Comparison of ENCODE assay signal across 13 mouse cellular contexts in genomic region chr11:46095477-46096264, GRCm38 (mm10). TPM values are rescaled to one million over a fixed set of nuclear protein-coding genes. Genes with fewer than 3 reads are reported as not detected.
DNase-seq lines count a peak whose midpoint lies in the region; ATAC-seq lines count a peak whose summit lies in the region.
"Had no signal": no experiment of that assay in that cellular context is flagged by ENCODE, and none has a peak within 500 bp of the region (broad histone marks: within the 10 kb centered on the region; RNA-seq: fewer than 3 reads in every experiment).

No protein-coding gene starts in this region.

- no peak for DNase-seq in intestine, embryonic 14.5 days (ENCODE audit: low spot score)
- DNase-seq in embryonic facial prominence, embryonic 10.5 days (ENCODE audit: low spot score), result peak; percentile 32
- DNase-seq in gastrocnemius, postnatal 14 days, result peak; percentile 73
- DNase-seq in left cerebral cortex, postnatal 10 days (ENCODE audit: extremely low spot score in 1 of 2, low spot score in 2 of 2), result no peak
- no peak for DNase-seq in layer of hippocampus, adult 9-11 months
- DNase-seq: adrenal gland, postnatal 25 days; kidney, adult 18-20 months; liver; spleen, adult 18-20 months; thymus, postnatal 36 days had no signal

- no peak overlapping the region for H3K4me3 ChIP-seq in intestine, embryonic 14.5 days (ENCODE audit: low read depth, low read length)
- no peak overlapping the region for H3K4me3 ChIP-seq in intestine, embryonic 15.5 days (replicated peaks)
- no peak overlapping the region for H3K4me3 ChIP-seq in embryonic facial prominence, embryonic 10.5 days
- no peak overlapping the region for H3K4me3 ChIP-seq in limb, embryonic 12.5 days (replicated peaks)
- H3K4me3 ChIP-seq: midbrain, embryonic 12.5 days had no signal

- peaks cover 8% of the 10 kb centered on the region; the same call in 1 of the 2 replicates for H3K4me1 ChIP-seq in intestine, embryonic 14.5 days (replicated peaks; ENCODE audit: control insufficient read depth, insufficient read depth, low read length)
- H3K4me1 ChIP-seq in intestine, embryonic 15.5 days (replicated peaks), result peaks cover 14% of the 10 kb centered on the region; the same call in 1 of the 2 replicates
- peaks cover 13% of the 10 kb centered on the region for H3K4me1 ChIP-seq in embryonic facial prominence, embryonic 10.5 days
- peaks cover 11% of the 10 kb centered on the region for H3K4me1 ChIP-seq in limb, embryonic 12.5 days (replicated peaks)
- H3K4me1 ChIP-seq: midbrain, embryonic 12.5 days had no signal

- H3K27ac ChIP-seq in intestine, embryonic 14.5 days (ENCODE audit: low read depth), result peak overlapping the region; percentile 36; the same call in 1 of the 2 replicates
- H3K27ac ChIP-seq in intestine, embryonic 15.5 days, result no peak overlapping the region
- no peak overlapping the region; the same call in 1 of the 2 replicates for H3K27ac ChIP-seq in embryonic facial prominence, embryonic 10.5 days (replicated peaks)
- peak overlapping the region; percentile 29; the same call in 1 of the 2 replicates for H3K27ac ChIP-seq in limb, embryonic 12.5 days
- H3K27ac ChIP-seq: midbrain, embryonic 12.5 days had no signal

- intact Hi-C loops in gastrocnemius, postnatal 14 days (cut with DNase I; ENCODE audit: low total_unique reads), result no loop called here
- intact Hi-C loops in left cerebral cortex, postnatal 10 days (cut with DNase I), result no loop called here

- H3K9me3 ChIP-seq in intestine, embryonic 14.5 days (ENCODE audit: control insufficient read depth, low read length), result no peaks in the 10 kb centered on the region
- H3K9me3 ChIP-seq in intestine, embryonic 15.5 days, result no peaks in the 10 kb centered on the region
- H3K9me3 ChIP-seq in embryonic facial prominence, embryonic 10.5 days, result no peaks in the 10 kb centered on the region
- H3K9me3 ChIP-seq in limb, embryonic 12.5 days, result no peaks in the 10 kb centered on the region
- H3K9me3 ChIP-seq: midbrain, embryonic 12.5 days had no signal

- peaks cover 41% of the 10 kb centered on the region for H3K36me3 ChIP-seq in intestine, embryonic 14.5 days (ENCODE audit: control insufficient read depth, insufficient read depth, low read length)
- no peaks in the 10 kb centered on the region; the same call in 1 of the 2 replicates for H3K36me3 ChIP-seq in intestine, embryonic 15.5 days
- peaks cover 42% of the 10 kb centered on the region for H3K36me3 ChIP-seq in embryonic facial prominence, embryonic 10.5 days (replicated peaks)
- H3K36me3 ChIP-seq in limb, embryonic 12.5 days, result peaks cover 45% of the 10 kb centered on the region

- 74% methylated on average over 9 of the region's 9 CpGs for WGBS in intestine, embryonic 14.5 days
- 72% methylated on average over 9 of the region's 9 CpGs for WGBS in intestine, embryonic 15.5 days
- WGBS in embryonic facial prominence, embryonic 10.5 days, result 66% methylated on average over 9 of the region's 9 CpGs
- 70% methylated on average over 9 of the region's 9 CpGs for WGBS in limb, embryonic 12.5 days

- ATAC-seq in intestine, embryonic 14.5 days (replicated peaks; ENCODE audit: low FRiP score, low TSS enrichment, low read depth), result no peak; the same call in 1 of the 2 replicates
- ATAC-seq in intestine, embryonic 15.5 days, result no peak
- no peak for ATAC-seq in limb, embryonic 12.5 days (ENCODE audit: insufficient number of reproducible peaks, insufficient read depth, low FRiP score, low TSS enrichment, low read depth)

- H3K4me2 ChIP-seq in intestine, embryonic 14.5 days (ENCODE audit: low read length), result no peak overlapping the region
- no peak overlapping the region for H3K4me2 ChIP-seq in intestine, embryonic 15.5 days (replicated peaks)
- H3K4me2 ChIP-seq in limb, embryonic 12.5 days, result no peak overlapping the region
- H3K4me2 ChIP-seq: midbrain, embryonic 12.5 days had no signal

- H3K9ac ChIP-seq in intestine, embryonic 14.5 days (ENCODE audit: low read length), result no peak overlapping the region
- H3K9ac ChIP-seq in intestine, embryonic 15.5 days, result no peak overlapping the region
- no peak overlapping the region for H3K9ac ChIP-seq in limb, embryonic 12.5 days (replicated peaks)
- H3K9ac ChIP-seq: midbrain, embryonic 12.5 days had no signal

- H3K27me3 ChIP-seq in intestine, embryonic 14.5 days (replicated peaks; ENCODE audit: control insufficient read depth, insufficient read depth, low read length), result no peaks in the 10 kb centered on the region
- H3K27me3 ChIP-seq in intestine, embryonic 15.5 days (replicated peaks), result no peaks in the 10 kb centered on the region
- H3K27me3 ChIP-seq in embryonic facial prominence, embryonic 10.5 days (replicated peaks; ENCODE audit: low read depth, poor library complexity, severe bottlenecking), result no peaks in the 10 kb centered on the region
- no peaks in the 10 kb centered on the region for H3K27me3 ChIP-seq in limb, embryonic 12.5 days
- H3K27me3 ChIP-seq: midbrain, embryonic 12.5 days had no signal

RNA-seq across cellular contexts. Expression of gene Adam19, which starts 39.9 kb away (rescaled TPM):
- 21.3 and 24.6 TPM in 2 replicates for polyA plus RNA-seq in intestine, embryonic 14.5 days (2014; fragmentation: Nextera tagmentation; extraction: Ambion mirVana)
- 16.5 and 16.6 TPM in 2 replicates for polyA plus RNA-seq in intestine, embryonic 15.5 days (2015; fragmentation: Nextera tagmentation; extraction: Ambion mirVana)
- polyA plus RNA-seq in embryonic facial prominence, embryonic 10.5 days (2016; fragmentation: Nextera tagmentation; extraction: Ambion mirVana), result 11.3 and 13.9 TPM in 2 replicates
- total RNA-seq in gastrocnemius, postnatal 14 days (2021), result 10 to 100 TPM; 13.0 to 22.2 TPM
- polyA plus RNA-seq in limb, embryonic 12.5 days (2016; fragmentation: Nextera tagmentation; extraction: Ambion mirVana), result 15.6 TPM in 2 replicates
- total RNA-seq in left cerebral cortex, postnatal 10 days (2021), result 10 to 100 TPM; 30.6 to 35.1 TPM

RNA-seq across cellular contexts. Expression of gene Gm12166, which starts 43.5 kb away (rescaled TPM):
- 4.1 and 4.6 TPM in 2 replicates for polyA plus RNA-seq in intestine, embryonic 14.5 days (2014; fragmentation: Nextera tagmentation; extraction: Ambion mirVana)
- polyA plus RNA-seq in intestine, embryonic 15.5 days (2015; fragmentation: Nextera tagmentation; extraction: Ambion mirVana), result 5.2 and 7.3 TPM in 2 replicates
- 2.9 and 3.0 TPM in 2 replicates for polyA plus RNA-seq in embryonic facial prominence, embryonic 10.5 days (2016; fragmentation: Nextera tagmentation; extraction: Ambion mirVana)
- total RNA-seq in gastrocnemius, postnatal 14 days (2021), result 1 to 10 TPM in 1 of 2 experiments, under 1 TPM in 1; 0.57 to 1.4 TPM
- polyA plus RNA-seq in limb, embryonic 12.5 days (2016; fragmentation: Nextera tagmentation; extraction: Ambion mirVana), result 2.9 and 3.4 TPM in 2 replicates
- 1 to 10 TPM; 3.1 to 3.3 TPM for total RNA-seq in left cerebral cortex, postnatal 10 days (2021)

Comparison
In these comparisons a context has a peak if more than half of its experiments do, and no peak if none do; other contexts are left out.
1. H3K27ac ChIP-seq: peak in intestine, embryonic 14.5 days (single experiment) and limb, embryonic 12.5 days (single experiment); none in intestine, embryonic 15.5 days (single experiment) and embryonic facial prominence, embryonic 10.5 days (single experiment).
2. DNase-seq: peak in embryonic facial prominence, embryonic 10.5 days (single experiment) and gastrocnemius, postnatal 14 days (single experiment); none in intestine, embryonic 14.5 days (single experiment), left cerebral cortex, postnatal 10 days (0 of 2) and layer of hippocampus, adult 9-11 months (single experiment).